Mouse (Mus musculus): ENCODE results near the gene Gm27027. TPM values are rescaled to one million over a fixed set of nuclear protein-coding genes. Genes with fewer than 3 reads are reported as not detected.

Gene Gm27027
- total RNA-seq, 2 experiments from 2014 or later: not detected

DNA sequence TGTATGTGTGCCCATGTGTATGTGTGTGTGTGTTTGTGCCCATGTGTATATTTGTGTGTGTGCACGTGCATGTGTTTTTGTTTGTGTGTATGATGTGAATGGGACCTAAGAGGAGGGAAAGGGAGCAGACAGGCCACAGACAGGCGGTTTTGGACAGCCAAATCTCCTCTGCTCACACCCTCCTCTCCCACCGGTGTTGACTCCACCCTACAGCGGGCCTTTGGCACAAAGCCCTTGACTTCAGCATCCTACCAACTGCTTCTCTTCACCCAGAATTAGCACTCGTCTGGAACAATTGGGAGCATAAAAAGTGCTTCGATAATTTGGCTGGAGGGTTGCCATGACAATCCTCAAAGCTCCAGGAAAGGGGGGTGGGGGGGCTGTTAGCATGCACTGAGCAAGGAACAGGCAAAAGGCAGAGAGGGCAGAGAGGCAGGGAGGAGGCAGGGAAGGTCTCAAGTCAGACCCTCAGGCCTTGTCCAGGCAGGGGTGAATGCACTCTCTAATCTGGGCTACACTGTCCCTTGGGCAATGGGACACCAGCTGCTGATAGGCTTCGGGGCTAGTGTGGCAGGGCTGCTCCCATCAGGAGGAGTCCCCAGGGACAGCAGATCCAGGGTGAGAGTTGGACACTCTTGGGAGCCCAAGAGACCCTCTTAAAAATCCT, 31.5 kb downstream of the Gm27027 start:
- DNase-seq: no peak
- no peak overlapping the region for H3K27ac ChIP-seq
- intact Hi-C loops (cut with DNase I): no loop called here
- H3K4me3 ChIP-seq: no peak overlapping the region
- TF ChIP-seq CTCF (IDR thresholded peaks at IDR 0.05): no peak

- Histone ChIP-seq H3K4me3 (no peak overlapping the region), H3K27ac (no peak overlapping the region)
- TF ChIP-seq CTCF (IDR thresholded peaks at IDR 0.05): no peak
- DNase-seq: no peak
- intact Hi-C loops (cut with DNase I): no loop called here
Observed at GRCm38 (mm10) chr2:93963802-93964201, 32.4 kb downstream of the Gm27027 start.

- H3K4me3 ChIP-seq: no peak overlapping the region
- peak; percentile 57 for DNase-seq
- TF ChIP-seq CTCF (IDR thresholded peaks at IDR 0.05): no peak
- intact Hi-C loops (cut with DNase I): no loop called here
- H3K27ac ChIP-seq: peak overlapping the region; percentile 65
Observed at GRCm38 (mm10) chr2:93961716-93962115, 34.4 kb downstream of the Gm27027 start.

GRCm38 (mm10) chr2:93959346-93959745, 36.8 kb downstream of the Gm27027 start:
- Histone ChIP-seq H3K27ac (no peak overlapping the region), H3K4me3 (no peak overlapping the region)
- DNase-seq: no peak
- no peak for TF ChIP-seq CTCF (IDR thresholded peaks at IDR 0.05)
- intact Hi-C loops (cut with DNase I): no loop called here

GRCm38 (mm10) chr2:93958216-93958615, 37.9 kb downstream of the Gm27027 start:
- no peak overlapping the region for H3K27ac ChIP-seq
- TF ChIP-seq CTCF (IDR thresholded peaks at IDR 0.05): no peak
- DNase-seq: no peak
- H3K4me3 ChIP-seq: no peak overlapping the region
- intact Hi-C loops (cut with DNase I): no loop called here

DNA sequence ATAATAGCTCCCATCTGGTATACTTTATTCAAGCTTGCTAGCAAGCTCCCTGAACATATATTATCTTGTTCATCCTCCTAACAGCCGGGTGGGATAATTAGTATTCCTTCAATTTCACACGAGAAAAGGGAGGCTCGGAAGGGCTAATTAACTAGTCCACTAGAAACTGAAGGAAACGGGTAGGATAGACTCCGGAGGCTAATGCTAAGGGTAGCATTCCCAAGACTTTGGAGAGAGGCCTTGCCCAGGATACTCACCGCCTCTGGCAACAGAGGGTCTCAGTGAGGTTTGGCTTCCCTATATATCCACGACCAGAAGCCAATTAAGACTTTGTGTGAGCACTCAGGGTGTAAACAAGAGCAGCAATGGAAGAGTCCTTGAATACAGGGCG, 38.4 kb downstream of the Gm27027 start:
- Histone ChIP-seq H3K4me3 (no peak overlapping the region), H3K27ac (peak overlapping the region; percentile 80; the same call in 1 of the 2 replicates)
- intact Hi-C loops (cut with DNase I): no loop called here
- TF ChIP-seq CTCF (IDR thresholded peaks at IDR 0.05): no peak
- no peak for DNase-seq

GRCm38 (mm10) chr2:93956908-93957784, 39.0 kb downstream of the Gm27027 start, which contains the start of gene Gm13889:
TSS of gene Gm13889 (minus strand) at chr2:93957201.
- TF ChIP-seq CTCF (IDR thresholded peaks at IDR 0.05): no peak
- Histone ChIP-seq H3K27ac (peak within 1 kb of the TSS; percentile 80), H3K4me3 (peak within 1 kb of the TSS; percentile 81)
- intact Hi-C loops (cut with DNase I): no loop called here
- DNase-seq: peak; percentile 88

- no peak for TF ChIP-seq CTCF (IDR thresholded peaks at IDR 0.05)
- intact Hi-C loops (cut with DNase I): no loop called here
Observed at GRCm38 (mm10) chr2:93956331-93956801, 39.8 kb downstream of the Gm27027 start.

DNA sequence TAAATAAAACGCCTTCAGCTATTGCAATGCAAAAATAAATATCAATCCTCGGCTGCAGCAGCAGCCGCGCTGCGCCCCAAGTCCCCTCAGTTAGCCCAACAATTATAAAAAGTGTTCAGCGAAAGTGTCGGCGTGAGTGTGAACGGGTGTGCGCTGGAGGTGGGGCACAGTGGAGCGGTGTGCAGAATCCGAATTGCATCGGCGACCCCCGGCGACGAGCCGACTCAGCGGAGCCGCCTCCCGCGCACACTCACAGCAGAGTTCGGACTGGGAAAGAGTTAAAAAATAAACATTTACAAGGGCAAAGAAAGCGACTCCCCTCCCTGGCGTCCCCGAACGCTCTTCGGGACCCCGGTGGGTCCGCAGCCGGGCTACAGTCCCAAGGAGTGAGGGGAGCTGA, 40.3 kb downstream of the Gm27027 start:
- no peak for TF ChIP-seq CTCF (IDR thresholded peaks at IDR 0.05)
- intact Hi-C loops (cut with DNase I): loop anchor here (2.0 kb wide), 1 partner anchor 45 kb away; no protein-coding TSS in a partner anchor
- Histone ChIP-seq H3K4me3 (peak overlapping the region; percentile 81), H3K27ac (peak overlapping the region; percentile 80)
- no peak for DNase-seq

More at GRCm38 (mm10) chr2:93956331-93956801, 39.8 kb downstream of the Gm27027 start:
- H3K27ac ChIP-seq: peak overlapping the region; percentile 80
- peak overlapping the region; percentile 81 for H3K4me3 ChIP-seq
- peak; percentile 69 for DNase-seq

GRCm38 (mm10) chr2:93954781-93955578, 41.2 kb downstream of the Gm27027 start:
- H3K27ac ChIP-seq: peak overlapping the region; percentile 68
- intact Hi-C loops (cut with DNase I): loop anchor here (2.0 kb wide), 1 partner anchor 44 kb away; no protein-coding TSS in a partner anchor
- peak overlapping the region; percentile 81 for H3K4me3 ChIP-seq
- DNase-seq: no peak
- TF ChIP-seq CTCF (IDR thresholded peaks at IDR 0.05): no peak

DNA sequence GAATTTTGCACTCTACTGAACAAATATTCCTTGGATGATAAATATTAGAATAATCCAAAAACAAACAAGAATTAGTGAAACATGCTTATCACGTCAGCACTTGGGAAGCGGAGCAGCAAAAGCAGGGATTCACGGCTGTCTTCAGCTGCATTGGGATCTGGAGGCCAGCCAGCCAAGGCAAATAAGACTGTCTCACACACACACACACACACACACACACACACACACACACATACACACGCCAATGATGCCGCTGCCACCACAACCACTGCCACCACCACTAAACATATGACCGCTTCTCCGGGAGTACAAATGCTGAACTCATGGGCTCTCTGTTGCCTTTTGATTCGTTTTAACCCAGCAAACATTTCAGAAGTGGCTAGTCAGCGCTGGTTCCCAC, 42.4 kb downstream of the Gm27027 start:
- no peak for DNase-seq
- no peak overlapping the region for H3K4me3 ChIP-seq
- intact Hi-C loops (cut with DNase I): loop anchor here (2.0 kb wide), 1 partner anchor 43 kb away; no protein-coding TSS in a partner anchor
- no peak overlapping the region for H3K27ac ChIP-seq
- TF ChIP-seq CTCF (IDR thresholded peaks at IDR 0.05): no peak

- no peak for DNase-seq
- intact Hi-C loops (cut with DNase I): no loop called here
- TF ChIP-seq CTCF (IDR thresholded peaks at IDR 0.05): no peak
Observed at GRCm38 (mm10) chr2:93946976-93947375, 49.2 kb downstream of the Gm27027 start.

More at GRCm38 (mm10) chr2:93946976-93947375, 49.2 kb downstream of the Gm27027 start:
- H3K4me3 ChIP-seq: no peak overlapping the region
- H3K27ac ChIP-seq: no peak overlapping the region
